Mouse (Mus musculus) bone marrow, adult 2 months (tissue): ENCODE measurements around the gene Ggn.

ENCODE experiments used
- CTCF ChIP-seq: fragments of 200-500 bp; IDR thresholded peaks from 2 replicates; pipeline ENCODE4 v1.5.1; 2011; ENCODE audit warnings: low read length, control low read depth; ENCODE audit not compliant: control insufficient read depth, insufficient read depth
- POLR2A ChIP-seq: fragments of 200-500 bp; IDR thresholded peaks from 2 replicates; pipeline ENCODE4 v1.6.1; 2011; ENCODE audit warnings: low read depth, mild to moderate bottlenecking, control low read depth, low read length, borderline replicate concordance; ENCODE audit not compliant: control insufficient read depth

- no peak for TF ChIP-seq POLR2A
- no peak for TF ChIP-seq CTCF
Measured at GRCm38 (mm10) chr7:29168791-29169230, 1.2 kb upstream of the Ggn start.
